Mouse (Mus musculus) CH12.LX (cell line): ENCODE data around the gene Prox1.

Experiments used
- CTCF ChIP-seq, 2 experiments: IDR thresholded peaks in 1 of 2; conservative IDR thresholded peaks in 1 of 2; 2 replicates each; pipeline ENCODE4 v1.5.1; 2011 to 2012; ENCODE audit warnings: low read depth in 2 of 2, low read length in 2 of 2, improper control_type of control experiment in 1 of 2, inconsistent platforms in 1 of 2, mild to moderate bottlenecking in 1 of 2, moderate library complexity in 1 of 2
- ELF1 ChIP-seq: IDR thresholded peaks from 2 replicates; pipeline ENCODE4 v1.6.1; 2014; ENCODE audit warnings: low read depth, mild to moderate bottlenecking, inconsistent platforms, low read length, improper control_type of control experiment
- EP300 ChIP-seq: IDR thresholded peaks from 2 replicates; pipeline ENCODE4 v1.6.1; 2011; ENCODE audit warnings: low read length, improper control_type of control experiment
- MYC ChIP-seq: IDR thresholded peaks from 2 replicates; pipeline ENCODE4 v1.6.1; 2011; ENCODE audit warnings: low read depth, mild to moderate bottlenecking, improper control_type of control experiment, low read length
- POLR2A ChIP-seq: IDR thresholded peaks from 2 replicates; pipeline ENCODE4 v1.6.1; 2011; ENCODE audit warnings: low read depth, mild to moderate bottlenecking, improper control_type of control experiment, low read length
- RCOR1 ChIP-seq: conservative IDR thresholded peaks from 2 replicates; pipeline ENCODE4 v1.6.1; 2012; ENCODE audit warnings: low read depth, mild to moderate bottlenecking, inconsistent platforms, low read length, improper control_type of control experiment
- USF1 ChIP-seq: IDR thresholded peaks from 2 replicates; pipeline ENCODE4 v1.6.1; 2014; ENCODE audit warnings: low read depth, mild to moderate bottlenecking, inconsistent platforms, low read length, improper control_type of control experiment

DNA sequence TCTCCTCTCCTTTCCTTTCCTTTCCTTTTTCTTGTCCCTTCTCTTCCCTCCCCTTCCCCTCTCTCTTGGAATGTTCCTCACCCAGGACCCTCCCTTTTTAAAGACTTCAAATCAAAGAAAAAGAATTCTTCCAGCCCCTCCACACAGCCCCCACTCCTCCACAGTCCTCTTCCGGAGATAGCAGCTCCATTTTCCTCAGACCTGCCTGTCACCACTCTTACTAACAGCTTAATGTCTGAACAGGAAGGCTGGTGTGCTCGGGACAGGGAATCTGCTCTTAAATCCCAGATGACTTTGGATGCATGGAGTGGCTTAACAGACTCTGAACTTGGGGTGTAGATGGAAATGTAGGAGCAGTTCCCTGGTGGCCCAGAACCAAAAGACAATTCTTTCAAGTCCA is 81.6 kb downstream of the Prox1 start:
- TF ChIP-seq MYC (no peak), CTCF (conservative IDR thresholded peaks at IDR 0.05 in 1 of 2, IDR thresholded peaks at IDR 0.05 in 1 of 2; ENCODE audit: low read depth in 2 of 2, low read length in 2 of 2) (no peak), EP300 (no peak), ELF1 (no peak), USF1 (no peak), POLR2A (no peak), RCOR1 (no peak)
